Mouse (Mus musculus) liver, postnatal 0 days (tissue): Measurements from ENCODE around the gene Dffa.

Source experiments
- CTCF ChIP-seq: sonication (generic); IDR thresholded peaks from 2 replicates; pipeline ENCODE4 v1.5.1; 2016; ENCODE audit warnings: antibody characterized with exemption, low read depth
- EP300 ChIP-seq: IDR thresholded peaks from 2 replicates; pipeline ENCODE4 v1.6.1; 2016; ENCODE audit warnings: antibody characterized with exemption, low read depth, mild to moderate bottlenecking

GRCm38 (mm10) chr4:149136982-149137770, 33.2 kb downstream of the Dffa start, which contains the start of gene Cenps:
- TF ChIP-seq CTCF (peak; percentile 100), EP300 (peak; percentile 67; the same call in 1 of the 2 replicates)
